Mouse (Mus musculus) megakaryocyte, adult 5-6 weeks (primary cell): ENCODE data around the gene Mipep. TPM values are rescaled to one million over a fixed set of nuclear protein-coding genes. Genes with fewer than 3 reads are reported as not detected.

Experiments used
- ATAC-seq: 2 replicates; pipeline ENCODE4 v1.8.0; 2016; ENCODE audit warnings: mild to moderate bottlenecking, inconsistent platforms; ENCODE audit not compliant: poor library complexity, severe bottlenecking
- total RNA-seq, 2 experiments: library from RNA; stranded (forward) in 1 of 2; stranded (reverse) in 1 of 2; fragments of 153-499, 151-499 nt in 1 of 2; fragments of 221-1000, 200-1000 nt in 1 of 2; gene quantifications; 2 replicates each; pipeline versions ENCODE4 v1.2.3 to v1.2.4; 2015 to 2017

The Mipep gene
- total RNA-seq, 2 experiments from 2014 or later: 7.5 to 12.0 TPM

DNA sequence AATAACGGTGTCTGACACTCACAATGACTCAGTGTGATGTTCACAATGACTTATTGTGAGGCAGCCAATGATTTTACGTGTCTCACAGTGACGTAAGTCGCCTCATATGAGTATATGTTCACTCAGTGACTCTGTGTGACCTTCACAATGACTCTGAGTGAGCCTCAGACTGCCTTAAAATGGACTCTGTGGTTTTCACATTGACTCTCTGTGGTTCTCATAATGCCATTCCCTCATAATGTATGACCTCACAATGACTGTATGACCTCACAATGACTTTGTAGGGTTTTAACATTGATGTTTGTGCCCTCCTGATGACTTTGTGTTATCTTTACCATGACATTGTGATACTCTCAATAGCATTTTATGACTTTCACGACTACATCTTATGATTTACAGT is 151.3 kb downstream of the Mipep start:
- ATAC-seq: no peak

GRCm38 (mm10) chr14:60937481-60938039 is 153.2 kb downstream of the Mipep start:
- no peak for ATAC-seq

Other genes with a start within 250 kb of the Mipep start
- gene Spata13, start 150.6 kb upstream of the Mipep start, total RNA-seq (2015): 9.4 and 10.2 TPM in 2 replicates
- 18.2 and 19.0 TPM in 2 replicates for gene Spata13, start 150.6 kb upstream of the Mipep start, total RNA-seq (2017)
- gene C1qtnf9, start 16.4 kb upstream of the Mipep start, total RNA-seq (2015): not detected in 2 replicates
- not detected in 2 replicates for gene C1qtnf9, start 16.4 kb upstream of the Mipep start, total RNA-seq (2017)